Mouse (Mus musculus) MEL (cell line): ENCODE measurements around the gene Whrn. TPM values are rescaled to one million over a fixed set of nuclear protein-coding genes. Genes with fewer than 3 reads are reported as not detected.

Source experiments
- DNase-seq: peaks from one replicate; pipeline ENCODE4 v3.0.0; 2011; ENCODE audit warnings: low read depth, low spot score
- H3K27ac ChIP-seq: 2 replicates; pipeline ENCODE4 v1.5.1; 2012; ENCODE audit warnings: low read depth, mild to moderate bottlenecking, control low read depth, low read length, moderate library complexity; ENCODE audit not compliant: control insufficient read depth
- H3K27me3 ChIP-seq, 2 experiments: fragments of 150-350 bp in 1 of 2; sonication (generic) in 1 of 2; 2 replicates each; pipeline ENCODE4 v1.6.1; 2012; ENCODE audit warnings: low read length in 2 of 2, mild to moderate bottlenecking in 2 of 2, improper control_type of control experiment in 1 of 2, moderate library complexity in 1 of 2; ENCODE audit not compliant: insufficient read depth in 2 of 2, control insufficient read depth in 1 of 2
- H3K36me3 ChIP-seq, 2 experiments: 2 replicates each; pipeline ENCODE4 v1.6.1; 2012 to 2014; ENCODE audit warnings: low read length in 2 of 2, improper control_type of control experiment in 1 of 2, inconsistent platforms in 1 of 2, mild to moderate bottlenecking in 1 of 2; ENCODE audit not compliant: insufficient read depth in 2 of 2, control insufficient read depth in 1 of 2
- H3K4me1 ChIP-seq, 2 experiments: fragments of 150-350 bp in 1 of 2; sonication (generic) in 1 of 2; 2 replicates each; pipeline ENCODE4 v1.6.1; 2012; ENCODE audit warnings: low read length in 2 of 2, improper control_type of control experiment in 1 of 2, mild to moderate bottlenecking in 1 of 2; ENCODE audit not compliant: insufficient read depth in 2 of 2, control insufficient read depth in 1 of 2
- H3K4me3 ChIP-seq, 2 experiments: fragments of 150-350 bp in 1 of 2; sonication (generic) in 1 of 2; 2 replicates each; pipeline ENCODE4 v1.5.1; 2012; ENCODE audit warnings: low read depth in 2 of 2, low read length in 2 of 2, mild to moderate bottlenecking in 2 of 2, moderate library complexity in 2 of 2, control low read depth in 1 of 2, improper control_type of control experiment in 1 of 2; ENCODE audit not compliant: control insufficient read depth in 1 of 2, insufficient read depth in 1 of 2
- H3K79me2 ChIP-seq: 2 replicates; pipeline ENCODE4 v1.6.1; 2012; ENCODE audit warnings: mild to moderate bottlenecking, low read length, moderate library complexity; ENCODE audit not compliant: control insufficient read depth, poor library complexity, insufficient read depth
- H3K9ac ChIP-seq: 2 replicates; pipeline ENCODE4 v1.6.1; 2012; ENCODE audit warnings: low read depth, mild to moderate bottlenecking, control low read depth, low read length, moderate library complexity; ENCODE audit not compliant: control insufficient read depth, poor library complexity, severe bottlenecking
- H3K9me3 ChIP-seq: fragments of 150-350 bp; sonication (generic); replicated peaks from 2 replicates; pipeline ENCODE4 v1.6.1; 2012; ENCODE audit warnings: mild to moderate bottlenecking, low read length, improper control_type of control experiment, moderate library complexity; ENCODE audit not compliant: insufficient read depth
- BHLHE40 ChIP-seq: IDR thresholded peaks from 2 replicates; pipeline ENCODE4 v1.6.1; 2012; ENCODE audit warnings: low read depth, mild to moderate bottlenecking, inconsistent platforms, low read length, improper control_type of control experiment, borderline replicate concordance
- E2F4 ChIP-seq: IDR thresholded peaks from 2 replicates; pipeline ENCODE4 v1.6.1; 2011; ENCODE audit warnings: low read depth, low read length, improper control_type of control experiment, borderline replicate concordance
- ELF1 ChIP-seq: IDR thresholded peaks from 2 replicates; pipeline ENCODE4 v1.6.1; 2014; ENCODE audit warnings: low read depth, mild to moderate bottlenecking, inconsistent platforms, low read length, improper control_type of control experiment, moderate library complexity
- EP300 ChIP-seq, 2 experiments: IDR thresholded peaks; 2 replicates each; pipeline ENCODE4 v1.6.1; 2011; ENCODE audit warnings: improper control_type of control experiment in 2 of 2, low read length in 2 of 2, low read depth in 1 of 2, mild to moderate bottlenecking in 1 of 2
- ETS1 ChIP-seq: IDR thresholded peaks from 2 replicates; pipeline ENCODE4 v1.6.1; 2012; ENCODE audit warnings: low read depth, mild to moderate bottlenecking, inconsistent platforms, low read length, improper control_type of control experiment, moderate library complexity
- GABPA ChIP-seq: IDR thresholded peaks from 2 replicates; pipeline ENCODE4 v1.6.1; 2012; ENCODE audit warnings: low read depth, mild to moderate bottlenecking, inconsistent platforms, low read length, improper control_type of control experiment, moderate library complexity
- GATA1 ChIP-seq: IDR thresholded peaks from 2 replicates; pipeline ENCODE4 v1.6.1; 2011; ENCODE audit warnings: low read depth, low read length, improper control_type of control experiment
- JUND ChIP-seq: IDR thresholded peaks from 2 replicates; pipeline ENCODE4 v1.6.1; 2011; ENCODE audit warnings: low read depth, mild to moderate bottlenecking, improper control_type of control experiment, low read length
- MAX ChIP-seq: IDR thresholded peaks from 2 replicates; pipeline ENCODE4 v1.6.1; 2011; ENCODE audit warnings: low read length, improper control_type of control experiment
- NELFE ChIP-seq: IDR thresholded peaks from 2 replicates; pipeline ENCODE4 v1.6.1; 2011; ENCODE audit warnings: low read depth, low read length, improper control_type of control experiment
- POLR2A ChIP-seq, 2 experiments: IDR thresholded peaks; 2 replicates each; pipeline ENCODE4 v1.6.1; 2011 to 2012; ENCODE audit warnings: low read length in 2 of 2, mild to moderate bottlenecking in 2 of 2, control low read depth in 1 of 2, improper control_type of control experiment in 1 of 2, low read depth in 1 of 2, moderate library complexity in 1 of 2; ENCODE audit not compliant: control insufficient read depth in 1 of 2, insufficient read depth in 1 of 2, poor library complexity in 1 of 2
- POLR2AphosphoS2 ChIP-seq: IDR thresholded peaks from 2 replicates; pipeline ENCODE4 v1.6.1; 2011; ENCODE audit warnings: low read length, improper control_type of control experiment
- RAD21 ChIP-seq: IDR thresholded peaks from 2 replicates; pipeline ENCODE4 v1.6.1; 2011; ENCODE audit warnings: mild to moderate bottlenecking, low read depth, low read length, improper control_type of control experiment
- RCOR1 ChIP-seq: IDR thresholded peaks from 2 replicates; pipeline ENCODE4 v1.6.1; 2012; ENCODE audit warnings: low read depth, mild to moderate bottlenecking, inconsistent platforms, low read length, improper control_type of control experiment
- TAL1 ChIP-seq: IDR thresholded peaks from 2 replicates; pipeline ENCODE4 v1.6.1; 2012; ENCODE audit warnings: mild to moderate bottlenecking, inconsistent platforms, low read length, moderate library complexity, mixed read lengths
- TBP ChIP-seq: IDR thresholded peaks from 2 replicates; pipeline ENCODE4 v1.8.0; 2011; ENCODE audit warnings: low read depth, low read length, improper control_type of control experiment
- USF1 ChIP-seq: IDR thresholded peaks from 2 replicates; pipeline ENCODE4 v1.6.1; 2014; ENCODE audit warnings: low read depth, mild to moderate bottlenecking, inconsistent platforms, low read length, improper control_type of control experiment, moderate library complexity
- USF2 ChIP-seq, 2 experiments: IDR thresholded peaks; 2 replicates each; pipeline ENCODE4 v1.6.1; 2011 to 2012; ENCODE audit warnings: improper control_type of control experiment in 2 of 2, low read length in 2 of 2, borderline replicate concordance in 1 of 2, inconsistent platforms in 1 of 2, low read depth in 1 of 2, mild to moderate bottlenecking in 1 of 2; ENCODE audit not compliant: insufficient read depth in 1 of 2
- ZKSCAN1 ChIP-seq: IDR thresholded peaks from 2 replicates; pipeline ENCODE4 v1.6.1; 2012; ENCODE audit warnings: low read depth, mild to moderate bottlenecking, inconsistent platforms, low read length, improper control_type of control experiment, moderate library complexity
- ZMIZ1 ChIP-seq: IDR thresholded peaks from 2 replicates; pipeline ENCODE4 v1.6.1; 2012; ENCODE audit warnings: low read depth, mild to moderate bottlenecking, inconsistent platforms, low read length, improper control_type of control experiment, moderate library complexity
- polyA plus RNA-seq, 2 experiments: library from polyadenylated mRNA; stranded (reverse) in 1 of 2; unstranded in 1 of 2; fragments of >175 nt in 1 of 2; fragments of >200 nt in 1 of 2; gene quantifications; 2 replicates each; pipeline versions ENCODE4 v1.2.1 to v1.2.4; 2012; ENCODE audit warnings: low replicate concordance in 2 of 2, low read depth in 1 of 2; ENCODE audit not compliant: insufficient read length in 2 of 2, insufficient read depth in 1 of 2, missing spikeins in 1 of 2
- total RNA-seq: library from RNA; depleted of rRNA; stranded (reverse); fragments of 300-350 nt; gene quantifications from 2 replicates; pipeline ENCODE4 v1.2.3, GENCODE M21; 2012

The Whrn gene
- total and polyA plus RNA-seq, 3 experiments = not detected

DNA sequence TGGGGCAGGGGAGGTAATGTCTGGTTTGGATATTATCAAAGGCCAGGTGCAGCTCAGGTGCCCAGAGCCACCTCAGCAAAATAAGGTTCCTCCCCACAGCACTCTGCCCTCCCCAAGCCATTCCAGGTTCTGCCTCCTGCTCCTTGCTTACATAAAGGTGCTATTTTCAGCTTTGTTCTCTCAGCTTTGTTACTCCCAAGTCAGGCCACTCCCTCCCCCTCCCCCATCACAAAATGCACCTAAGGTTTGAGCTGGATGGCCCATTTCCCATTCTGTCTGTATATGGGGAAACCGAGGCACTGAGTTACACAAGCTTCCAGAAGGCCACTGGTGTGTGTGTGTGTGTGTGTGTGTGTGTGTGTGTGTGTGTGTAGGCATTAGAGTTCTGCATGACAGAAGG lies 72.6 kb downstream of the Whrn start:
- Histone ChIP-seq H3K27me3 (no peaks in the 10 kb centered on the region), H3K9ac (no peak overlapping the region), H3K4me1 (no peaks in the 10 kb centered on the region), H3K27ac (no peak overlapping the region), H3K4me3 (no peak overlapping the region), H3K36me3 (no peaks in the 10 kb centered on the region), H3K9me3 (no peaks in the 10 kb centered on the region), H3K79me2 (no peaks in the 10 kb centered on the region)
- DNase-seq = no peak
- TF ChIP-seq USF1 = no peak
- TF ChIP-seq GABPA = no peak
- TF ChIP-seq MAX = no peak
- no peak for TF ChIP-seq RCOR1
- no peak for TF ChIP-seq JUND
- TF ChIP-seq TBP = no peak
- TF ChIP-seq ELF1 = no peak
- TF ChIP-seq ETS1 = no peak
- no peak for TF ChIP-seq GATA1
- no peak for TF ChIP-seq EP300 (IDR thresholded peaks at IDR 0.05; ENCODE audit: low read depth in 1 of 2, low read length in 2 of 2)
- no peak for TF ChIP-seq ZMIZ1
- no peak for TF ChIP-seq USF2 (IDR thresholded peaks at IDR 0.05; ENCODE audit: borderline replicate concordance in 1 of 2, insufficient read depth in 1 of 2, low read depth in 1 of 2, low read length in 2 of 2)
- TF ChIP-seq E2F4 = no peak
- TF ChIP-seq TAL1 = no peak
- TF ChIP-seq BHLHE40 = no peak
- no peak for TF ChIP-seq RAD21

GRCm38 (mm10) chr4:63420143-63420920 lies 75.5 kb downstream of the Whrn start:
- Histone ChIP-seq H3K36me3 (no peaks in the 10 kb centered on the region), H3K27ac (no peak overlapping the region), H3K9ac (no peak overlapping the region), H3K9me3 (no peaks in the 10 kb centered on the region), H3K4me1 (no peaks in the 10 kb centered on the region)
- no peak for DNase-seq
- TF ChIP-seq TBP (no peak), USF1 (no peak), RAD21 (no peak), POLR2AphosphoS2 (no peak), E2F4 (no peak), NELFE (no peak), ZKSCAN1 (no peak), GABPA (no peak), POLR2A (IDR thresholded peaks at IDR 0.05; ENCODE audit: control insufficient read depth in 1 of 2, insufficient read depth in 1 of 2, low read depth in 1 of 2, low read length in 2 of 2, poor library complexity in 1 of 2) (no peak)
- TF ChIP-seq, all 39 proteins: peak for 0
- H3K79me2 ChIP-seq = no peaks in the 10 kb centered on the region
- H3K4me3 ChIP-seq = no peak overlapping the region
- no peaks in the 10 kb centered on the region for H3K27me3 ChIP-seq
